Mouse (Mus musculus): ENCODE measurements at regions not wholly inside any gene's neighbourhood (a gene's known extent, or its start where the extent isn't known, plus 50 kb on each side); places are given as distances from the start of the nearest gene placed in this dataset.
A peak's percentile ranks its signal among the peaks of the same experiment; 100 is the strongest.

GRCm38 (mm10) chr13:84639087-84640022, 417.3 kb downstream of the Tmem161b start:
- no peak for DNase-seq (ENCODE audit: extremely low spot score in 1 of 2, low spot score in 1 of 2)

- DNase-seq (ENCODE audit: extremely low spot score in 1 of 2, low spot score in 1 of 2) = no peak
Observed at GRCm38 (mm10) chr13:84644024-84644423, 421.9 kb downstream of the Tmem161b start.

- no peak for DNase-seq (ENCODE audit: extremely low spot score in 1 of 2, low spot score in 1 of 2)
Observed at GRCm38 (mm10) chr13:84646899-84647298, 424.8 kb downstream of the Tmem161b start.

- DNase-seq (ENCODE audit: extremely low spot score in 1 of 2, low spot score in 1 of 2) = no peak
Observed at GRCm38 (mm10) chr13:84648056-84648455, 426.0 kb downstream of the Tmem161b start.

- DNase-seq (ENCODE audit: extremely low spot score in 1 of 2, low spot score in 1 of 2) = no peak
Observed at GRCm38 (mm10) chr13:84663967-84664366, 441.9 kb downstream of the Tmem161b start.

- no peak for DNase-seq (ENCODE audit: extremely low spot score in 1 of 2, low spot score in 1 of 2)
Observed at GRCm38 (mm10) chr13:84680971-84681370, 458.9 kb downstream of the Tmem161b start.

GRCm38 (mm10) chr13:84685930-84686329, 463.8 kb downstream of the Tmem161b start:
- DNase-seq (ENCODE audit: extremely low spot score in 1 of 2, low spot score in 1 of 2) = peak in 1 of 2 experiments; percentile 11

GRCm38 (mm10) chr13:84693462-84693861, 471.4 kb downstream of the Tmem161b start:
- DNase-seq (ENCODE audit: extremely low spot score in 1 of 2, low spot score in 1 of 2) = no peak

- DNase-seq (ENCODE audit: extremely low spot score in 1 of 2, low spot score in 1 of 2) = no peak
Observed at GRCm38 (mm10) chr13:84698472-84699080, 476.5 kb downstream of the Tmem161b start.

GRCm38 (mm10) chr13:84741231-84741630, 448.0 kb upstream of the Ccnh start:
- DNase-seq (ENCODE audit: extremely low spot score in 1 of 2, low spot score in 1 of 2) = no peak

- no peak for DNase-seq (ENCODE audit: extremely low spot score in 1 of 2, low spot score in 1 of 2)
Observed at GRCm38 (mm10) chr13:84748331-84748730, 440.9 kb upstream of the Ccnh start.

GRCm38 (mm10) chr13:84749214-84749613, 440.0 kb upstream of the Ccnh start:
- DNase-seq (ENCODE audit: extremely low spot score in 1 of 2, low spot score in 1 of 2) = no peak

GRCm38 (mm10) chr13:84750136-84750535, 439.1 kb upstream of the Ccnh start:
- no peak for DNase-seq (ENCODE audit: extremely low spot score in 1 of 2, low spot score in 1 of 2)

- DNase-seq (ENCODE audit: extremely low spot score in 1 of 2, low spot score in 1 of 2) = no peak
Observed at GRCm38 (mm10) chr13:84751576-84752490, 437.4 kb upstream of the Ccnh start.

- no peak for DNase-seq (ENCODE audit: extremely low spot score in 1 of 2, low spot score in 1 of 2)
Observed at GRCm38 (mm10) chr13:84752491-84752820, 436.8 kb upstream of the Ccnh start.

GRCm38 (mm10) chr13:84753751-84754500, 435.3 kb upstream of the Ccnh start:
- no peak for DNase-seq (ENCODE audit: extremely low spot score in 1 of 2, low spot score in 1 of 2)

GRCm38 (mm10) chr13:84754821-84755725, 434.1 kb upstream of the Ccnh start:
- DNase-seq (ENCODE audit: extremely low spot score in 1 of 2, low spot score in 1 of 2) = no peak

- DNase-seq (ENCODE audit: extremely low spot score in 1 of 2, low spot score in 1 of 2) = no peak
Observed at GRCm38 (mm10) chr13:84756796-84757335, 432.3 kb upstream of the Ccnh start.
